Mouse (Mus musculus) liver, embryonic 15.5 days (tissue): ENCODE data around the gene Trpv5. TPM values are rescaled to one million over a fixed set of nuclear protein-coding genes. Genes with fewer than 3 reads are reported as not detected.

Source experiments
- ATAC-seq: fragments of 200-750 bp; cut with Nextera tagmentation; 2 replicates; pipeline ENCODE4 v1.8.0; 2017; ENCODE audit warnings: moderate number of reproducible peaks, mild to moderate bottlenecking, moderate library complexity; ENCODE audit not compliant: insufficient read depth
- H3K27ac ChIP-seq: fragments of 300-500 bp; sonication (generic); replicated peaks from 2 replicates; pipeline ENCODE4 v1.5.1; 2015; ENCODE audit warnings: mild to moderate bottlenecking, inconsistent platforms
- H3K27me3 ChIP-seq: fragments of 300-500 bp; sonication (generic); 2 replicates; pipeline ENCODE4 v1.6.1; 2015; ENCODE audit warnings: mild to moderate bottlenecking, inconsistent platforms
- H3K36me3 ChIP-seq: fragments of 300-500 bp; sonication (generic); replicated peaks from 2 replicates; pipeline ENCODE4 v1.6.1; 2015; ENCODE audit warnings: moderate library complexity, mild to moderate bottlenecking, inconsistent platforms
- H3K4me1 ChIP-seq: fragments of 300-500 bp; sonication (generic); replicated peaks from 2 replicates; pipeline ENCODE4 v1.6.1; 2015; ENCODE audit warnings: inconsistent platforms
- H3K4me2 ChIP-seq: fragments of 300-500 bp; sonication (generic); 2 replicates; pipeline ENCODE4 v1.6.1; 2015; ENCODE audit warnings: moderate library complexity, mild to moderate bottlenecking, inconsistent platforms
- H3K4me3 ChIP-seq: fragments of 300-500 bp; sonication (generic); replicated peaks from 2 replicates; pipeline ENCODE4 v1.5.1; 2015; ENCODE audit warnings: mild to moderate bottlenecking, inconsistent platforms
- H3K9ac ChIP-seq: fragments of 300-500 bp; sonication (generic); 2 replicates; pipeline ENCODE4 v1.6.1; 2015; ENCODE audit warnings: moderate library complexity, mild to moderate bottlenecking, inconsistent platforms
- H3K9me3 ChIP-seq: fragments of 300-500 bp; sonication (generic); replicated peaks from 2 replicates; pipeline ENCODE4 v1.6.1; 2016; ENCODE audit warnings: inconsistent platforms
- WGBS: fragments of 180-500 bp; shearing (Covaris S2); methylation state at CpG from one replicate; pipeline ENCODE4 v1.1.7; 2015; ENCODE audit warnings: mixed read lengths; ENCODE audit not compliant: insufficient replicate concordance; 5-methylcytosine and 5-hydroxymethylcytosine counted together
- polyA plus RNA-seq: library from polyadenylated mRNA; unstranded; fragments of >200 nt; fragmentation: Nextera tagmentation; extraction: Ambion mirVana; gene quantifications from 2 replicates; pipeline ENCODE4 v1.2.1, GENCODE M21; 2015

The Trpv5 gene
- 0.02 and 0.13 TPM in 2 replicates for polyA plus RNA-seq

GRCm38 (mm10) chr6:41680669-41681068, at the start of gene Trpv5:
Gene Trpv5, minus strand, starts transcription at chr6:41680769.
- Histone ChIP-seq H3K4me3 (no peak within 1 kb of the TSS), H3K4me1 (peaks cover 6% of the 10 kb centered on the region), H3K4me2 (no peak within 1 kb of the TSS), H3K27ac (no peak within 1 kb of the TSS), H3K9me3 (no peaks in the 10 kb centered on the region), H3K27me3 (no peaks in the 10 kb centered on the region), H3K36me3 (peaks cover 20% of the 10 kb centered on the region), H3K9ac (no peak within 1 kb of the TSS)
- WGBS: 69% methylated on average over 1 of the region's 1 CpGs
- ATAC-seq: no peak

- H3K27me3 ChIP-seq: no peaks in the 10 kb centered on the region
- 38% methylated on average over 1 of the region's 1 CpGs for WGBS
- no peak overlapping the region for H3K4me3 ChIP-seq
- H3K9me3 ChIP-seq: no peaks in the 10 kb centered on the region
- no peak overlapping the region for H3K4me2 ChIP-seq
- no peak overlapping the region for H3K27ac ChIP-seq
- no peak overlapping the region for H3K9ac ChIP-seq
- ATAC-seq: peak; percentile 75
- peaks cover 9% of the 10 kb centered on the region for H3K4me1 ChIP-seq
- no peaks in the 10 kb centered on the region for H3K36me3 ChIP-seq
Measured at GRCm38 (mm10) chr6:41727989-41728609, 47.5 kb upstream of the Trpv5 start.

GRCm38 (mm10) chr6:41721430-41721829, 40.9 kb upstream of the Trpv5 start:
- no peaks in the 10 kb centered on the region for H3K36me3 ChIP-seq
- no peak for ATAC-seq
- WGBS: 31% methylated on average over 2 of the region's 2 CpGs

GRCm38 (mm10) chr6:41710281-41710680, 29.7 kb upstream of the Trpv5 start:
- H3K27ac ChIP-seq: peak overlapping the region; percentile 80
- H3K9me3 ChIP-seq: no peaks in the 10 kb centered on the region
- 18% methylated on average over 1 of the region's 1 CpGs for WGBS
- no peaks in the 10 kb centered on the region for H3K36me3 ChIP-seq
- no peaks in the 10 kb centered on the region for H3K27me3 ChIP-seq
- peaks cover 59% of the 10 kb centered on the region for H3K4me1 ChIP-seq
- ATAC-seq: no peak
- H3K9ac ChIP-seq: peak overlapping the region; percentile 26
- no peak overlapping the region for H3K4me3 ChIP-seq
- peak overlapping the region; percentile 37 for H3K4me2 ChIP-seq

More at GRCm38 (mm10) chr6:41721430-41721829, 40.9 kb upstream of the Trpv5 start:
- H3K4me3 ChIP-seq: no peak overlapping the region
- H3K4me1 ChIP-seq: 0 out of 2 replicates have a peak, but pooled peaks cover 13% of the 10 kb centered on the region
- H3K27me3 ChIP-seq: no peaks in the 10 kb centered on the region
- no peak overlapping the region for H3K27ac ChIP-seq
- no peak overlapping the region for H3K9ac ChIP-seq
- H3K4me2 ChIP-seq: no peak overlapping the region
- H3K9me3 ChIP-seq: no peaks in the 10 kb centered on the region

- Histone ChIP-seq H3K27ac (peak overlapping the region; percentile 94), H3K4me3 (peak overlapping the region; percentile 30; the same call in 1 of the 2 replicates), H3K4me2 (peak overlapping the region; percentile 70), H3K36me3 (peaks cover 16% of the 10 kb centered on the region), H3K27me3 (no peaks in the 10 kb centered on the region), H3K9me3 (no peaks in the 10 kb centered on the region), H3K4me1 (peaks cover 49% of the 10 kb centered on the region), H3K9ac (peak overlapping the region; percentile 19; the same call in 1 of the 2 replicates)
- peak; percentile 88 for ATAC-seq
- WGBS: 22% methylated on average over 7 of the region's 7 CpGs
Measured at GRCm38 (mm10) chr6:41706275-41706674, 25.7 kb upstream of the Trpv5 start.

- Histone ChIP-seq H3K9me3 (no peaks in the 10 kb centered on the region), H3K4me1 (peaks cover 38% of the 10 kb centered on the region), H3K36me3 (peaks cover 36% of the 10 kb centered on the region), H3K27me3 (no peaks in the 10 kb centered on the region), H3K4me3 (peak within 1 kb of the TSS; percentile 72), H3K27ac (peak within 1 kb of the TSS; percentile 94), H3K4me2 (peak within 1 kb of the TSS; percentile 70), H3K9ac (peak within 1 kb of the TSS; percentile 83)
- ATAC-seq: peak; percentile 79
- 9% methylated on average over 1 of the region's 1 CpGs for WGBS
Measured at GRCm38 (mm10) chr6:41704123-41704522, 23.6 kb upstream of the Trpv5 start, which contains the start of gene Kel. Gene Kel, minus strand, starts transcription at chr6:41704339.

- Histone ChIP-seq H3K4me1 (peaks cover 43% of the 10 kb centered on the region), H3K4me2 (peak overlapping the region; percentile 70), H3K9me3 (no peaks in the 10 kb centered on the region), H3K9ac (peak overlapping the region; percentile 83), H3K36me3 (peaks cover 48% of the 10 kb centered on the region), H3K27ac (peak overlapping the region; percentile 94), H3K27me3 (no peaks in the 10 kb centered on the region), H3K4me3 (peak overlapping the region; percentile 72)
- 17% methylated on average over 2 of the region's 2 CpGs for WGBS
- ATAC-seq: peak; percentile 42
Measured at GRCm38 (mm10) chr6:41702928-41703327, 22.4 kb upstream of the Trpv5 start.

- Histone ChIP-seq H3K9ac (peak overlapping the region; percentile 83), H3K4me2 (peak overlapping the region; percentile 70), H3K9me3 (no peaks in the 10 kb centered on the region), H3K4me1 (peaks cover 40% of the 10 kb centered on the region), H3K4me3 (peak overlapping the region; percentile 72), H3K36me3 (peaks cover 63% of the 10 kb centered on the region), H3K27ac (peak overlapping the region; percentile 94), H3K27me3 (no peaks in the 10 kb centered on the region)
- no peak for ATAC-seq
- WGBS: 12% methylated on average over 1 of the region's 1 CpGs
Measured at GRCm38 (mm10) chr6:41701245-41701644, 20.7 kb upstream of the Trpv5 start.

GRCm38 (mm10) chr6:41694407-41694806, 13.8 kb upstream of the Trpv5 start:
- Histone ChIP-seq H3K27ac (no peak overlapping the region), H3K4me3 (no peak overlapping the region), H3K4me2 (no peak overlapping the region), H3K36me3 (peaks cover 92% of the 10 kb centered on the region), H3K9me3 (no peaks in the 10 kb centered on the region), H3K9ac (no peak overlapping the region), H3K27me3 (no peaks in the 10 kb centered on the region), H3K4me1 (peaks cover 42% of the 10 kb centered on the region)
- no peak for ATAC-seq
- WGBS: 80% methylated on average over 1 of the region's 1 CpGs

GRCm38 (mm10) chr6:41692200-41692599, 11.6 kb upstream of the Trpv5 start:
- no peak for ATAC-seq
- no peak overlapping the region for H3K27ac ChIP-seq
- no peak overlapping the region for H3K4me3 ChIP-seq
- H3K27me3 ChIP-seq: no peaks in the 10 kb centered on the region
- H3K4me2 ChIP-seq: no peak overlapping the region
- H3K4me1 ChIP-seq: peaks cover 48% of the 10 kb centered on the region
- no peaks in the 10 kb centered on the region for H3K9me3 ChIP-seq
- no peak overlapping the region for H3K9ac ChIP-seq
- H3K36me3 ChIP-seq: peaks cover 92% of the 10 kb centered on the region

GRCm38 (mm10) chr6:41685596-41685995, 5.0 kb upstream of the Trpv5 start:
- H3K4me2 ChIP-seq: no peak overlapping the region
- no peaks in the 10 kb centered on the region for H3K9me3 ChIP-seq
- peaks cover 45% of the 10 kb centered on the region for H3K4me1 ChIP-seq
- ATAC-seq: no peak
- H3K27ac ChIP-seq: peak overlapping the region; percentile 67
- H3K36me3 ChIP-seq: peaks cover 67% of the 10 kb centered on the region
- H3K9ac ChIP-seq: no peak overlapping the region
- H3K4me3 ChIP-seq: no peak overlapping the region
- no peaks in the 10 kb centered on the region for H3K27me3 ChIP-seq
- 74% methylated on average over 3 of the region's 3 CpGs for WGBS
